Mouse (Mus musculus) brain, adult 10 weeks (tissue): ENCODE data around the gene 1700011L22Rik. TPM values are rescaled to one million over a fixed set of nuclear protein-coding genes. Genes with fewer than 3 reads are reported as not detected.

Experiments used
- polyA plus RNA-seq: library from polyadenylated mRNA; stranded (reverse); fragments of 350-450 nt; fragmentation: Illumina TruSeq; extraction: RNeasy Lipid Tissue Mini Kit (QIAGEN cat#74804); gene quantifications from one replicate; pipeline ENCODE4 v1.2.3, GENCODE M21; 2015; ENCODE audit warnings: low read depth, low replicate concordance

1700011L22Rik gene
- not detected for polyA plus RNA-seq

GRCm38 (mm10) chr8:79248470-79248869 is at the start of gene 1700011L22Rik:
TSS of gene 1700011L22Rik (minus strand) at chr8:79248570.

DNA sequence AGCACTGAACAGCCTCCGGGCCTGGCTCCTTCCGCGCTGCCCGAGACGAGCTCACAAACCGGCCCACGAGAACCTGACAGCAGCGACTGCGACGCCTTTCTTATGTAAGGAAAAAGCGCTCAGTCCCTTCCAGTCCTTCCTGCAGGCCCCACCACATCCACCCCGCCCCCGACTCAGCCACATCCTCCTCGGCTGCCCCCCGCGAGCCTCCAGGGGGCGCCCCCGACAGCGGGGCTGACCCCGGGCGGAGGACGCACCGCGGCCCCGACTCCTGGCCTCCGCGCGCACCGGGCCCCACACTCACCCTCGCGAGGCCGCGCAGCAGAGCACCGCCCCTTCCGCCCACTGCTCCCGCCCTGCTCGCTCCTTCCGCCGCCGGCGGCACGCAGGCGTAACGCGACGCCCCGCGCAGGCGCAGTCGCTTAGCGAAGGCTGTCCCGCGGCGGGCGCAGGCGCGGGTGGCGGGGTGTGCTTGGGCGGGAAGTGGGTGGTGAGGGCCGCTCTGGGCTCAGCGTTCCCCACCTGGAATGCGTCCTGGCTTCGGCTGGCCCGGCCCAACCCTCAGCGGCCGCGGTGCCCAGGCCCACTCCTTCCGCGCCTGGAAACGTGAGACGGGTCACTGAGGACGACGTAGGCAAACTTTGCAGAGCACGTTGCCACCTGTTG is 46.4 kb upstream of the 1700011L22Rik start, which contains the start of gene Mmaa:
Gene Mmaa, minus strand, starts transcription at position 328 of the 666 bp plus-strand sequence.

Other genes with a start within 250 kb of the 1700011L22Rik start
- gene Zfp827, start 220.1 kb downstream of the 1700011L22Rik start, polyA plus RNA-seq = 18.8 TPM
- 24.2 TPM for gene Mmaa, start 46.4 kb upstream of the 1700011L22Rik start, polyA plus RNA-seq
- 16.1 TPM for gene Smad1, start 150.9 kb upstream of the 1700011L22Rik start, polyA plus RNA-seq